Mouse (Mus musculus) bone marrow, adult 2 months (tissue): ENCODE data around the gene Nop53.

Source experiments
- CTCF ChIP-seq: fragments of 200-500 bp; IDR thresholded peaks from 2 replicates; pipeline ENCODE4 v1.5.1; 2011; ENCODE audit warnings: low read length, control low read depth; ENCODE audit not compliant: control insufficient read depth, insufficient read depth
- POLR2A ChIP-seq: fragments of 200-500 bp; IDR thresholded peaks from 2 replicates; pipeline ENCODE4 v1.6.1; 2011; ENCODE audit warnings: low read depth, mild to moderate bottlenecking, control low read depth, low read length, borderline replicate concordance; ENCODE audit not compliant: control insufficient read depth

- no peak for TF ChIP-seq CTCF
- TF ChIP-seq POLR2A = no peak
Measured at GRCm38 (mm10) chr7:15920645-15921190, 25.2 kb downstream of the Nop53 start.
